In the genomic region with DNA sequence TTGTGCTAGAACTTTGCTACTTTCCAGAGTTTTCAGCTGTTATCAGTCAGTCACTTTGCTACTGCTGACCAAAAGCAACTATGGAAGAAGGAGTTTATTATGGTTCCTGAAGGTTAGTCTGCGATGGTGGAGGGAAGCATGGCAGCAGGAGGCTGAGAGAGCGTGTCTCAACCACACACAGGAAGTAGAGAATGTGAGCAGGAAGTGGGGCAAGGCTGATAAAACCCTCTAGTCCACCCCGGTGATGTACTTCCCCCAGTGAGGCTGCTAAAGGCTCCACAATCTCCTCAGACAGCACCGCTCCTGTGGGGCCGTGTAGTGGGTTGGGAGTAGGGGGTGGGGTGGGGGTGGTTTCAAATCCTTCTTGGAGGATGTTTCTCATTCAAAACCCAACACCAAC, we compare ENCODE assay signal across 21 mouse cellular contexts. TPM values are rescaled to one million over a fixed set of nuclear protein-coding genes. Genes with fewer than 3 reads are reported as not detected.
DNase-seq lines count a peak whose midpoint lies in the region; ATAC-seq and TF ChIP-seq lines count a peak whose summit lies in the region.
"Had no signal": no experiment of that assay in that cellular context is flagged by ENCODE, and none has a peak within 500 bp of the region (broad histone marks: within the 10 kb centered on the region; RNA-seq: fewer than 3 reads in every experiment).

No protein-coding gene starts in this region.

- TF ChIP-seq CTCF in lung, postnatal 0 days (IDR thresholded peaks at IDR 0.05), result no peak
- no peak for TF ChIP-seq CTCF in bone marrow, adult 2 months (IDR thresholded peaks at IDR 0.05; ENCODE audit: control insufficient read depth, insufficient read depth, low read length)

- no peaks in the 10 kb centered on the region for H3K4me1 ChIP-seq in lung, postnatal 0 days (ENCODE audit: insufficient read depth, low read depth, low read length)
- no peaks in the 10 kb centered on the region for H3K4me1 ChIP-seq in bone marrow, adult 2 months (ENCODE audit: control insufficient read depth, insufficient read depth, low read length)
- no peaks in the 10 kb centered on the region for H3K4me1 ChIP-seq in liver, embryonic 15.5 days (replicated peaks)
- H3K4me1 ChIP-seq: embryonic facial prominence, embryonic 10.5 days; heart, embryonic 15.5 days; limb, embryonic 15.5 days; neural tube, embryonic 12.5 days; stomach, embryonic 15.5 days had no signal

- H3K27ac ChIP-seq in lung, postnatal 0 days (ENCODE audit: low read length), result no peak overlapping the region
- peak overlapping the region; percentile 71; the same call in 1 of the 2 replicates for H3K27ac ChIP-seq in bone marrow, adult 2 months (ENCODE audit: control insufficient read depth, insufficient read depth, low read depth, low read length, poor library complexity)
- no peak overlapping the region for H3K27ac ChIP-seq in liver, embryonic 15.5 days (replicated peaks)
- H3K27ac ChIP-seq: embryonic facial prominence, embryonic 10.5 days; heart, adult 2 months; heart, embryonic 15.5 days; limb, embryonic 15.5 days; neural tube, embryonic 12.5 days; stomach, embryonic 15.5 days had no signal

- peak; percentile 10 for DNase-seq in lung, postnatal 36 days
- no peak for DNase-seq in lung, postnatal 0 days (ENCODE audit: low spot score)
- DNase-seq in gastrocnemius, postnatal 4 days (ENCODE audit: low spot score in 2 of 2), result no peak
- DNase-seq in gastrocnemius, postnatal 25 days, result no peak
- no peak for DNase-seq in spleen, postnatal 14 days (ENCODE audit: low spot score in 2 of 2)
- DNase-seq: adrenal gland, postnatal 14 days; cerebellum, adult 11 months; cerebellum, postnatal 25 days; heart, adult 2 months; heart, postnatal 4 days; kidney, adult 18-20 months; kidney, postnatal 10 days; layer of hippocampus, postnatal 36 days had no signal

- no peak overlapping the region for H3K4me3 ChIP-seq in lung, postnatal 0 days (ENCODE audit: low read depth, low read length)
- H3K4me3 ChIP-seq in bone marrow, adult 2 months (replicated peaks; ENCODE audit: control insufficient read depth, low read depth, low read length), result no peak overlapping the region
- no peak overlapping the region for H3K4me3 ChIP-seq in liver, embryonic 15.5 days (replicated peaks)
- H3K4me3 ChIP-seq: embryonic facial prominence, embryonic 10.5 days; heart, adult 2 months; heart, embryonic 15.5 days; limb, embryonic 15.5 days; neural tube, embryonic 12.5 days; stomach, embryonic 15.5 days had no signal

- no peak overlapping the region for H3K9ac ChIP-seq in lung, postnatal 0 days (replicated peaks; ENCODE audit: low read depth)
- no peak overlapping the region for H3K9ac ChIP-seq in liver, embryonic 15.5 days
- H3K9ac ChIP-seq: heart, embryonic 15.5 days; limb, embryonic 15.5 days; neural tube, embryonic 12.5 days; stomach, embryonic 15.5 days had no signal

- no peaks in the 10 kb centered on the region for H3K36me3 ChIP-seq in lung, postnatal 0 days (ENCODE audit: insufficient read depth, low read length)
- no peaks in the 10 kb centered on the region for H3K36me3 ChIP-seq in liver, embryonic 15.5 days (replicated peaks)
- H3K36me3 ChIP-seq: embryonic facial prominence, embryonic 10.5 days; heart, embryonic 15.5 days; limb, embryonic 15.5 days; neural tube, embryonic 12.5 days; stomach, embryonic 15.5 days had no signal

- no peaks in the 10 kb centered on the region for H3K27me3 ChIP-seq in lung, postnatal 0 days (replicated peaks; ENCODE audit: insufficient read depth, low read length)
- no peaks in the 10 kb centered on the region for H3K27me3 ChIP-seq in liver, embryonic 15.5 days
- H3K27me3 ChIP-seq: limb, embryonic 15.5 days; neural tube, embryonic 12.5 days; stomach, embryonic 15.5 days had no signal

- TF ChIP-seq POLR2A in bone marrow, adult 2 months (IDR thresholded peaks at IDR 0.05; ENCODE audit: borderline replicate concordance, control insufficient read depth, low read depth, low read length), result no peak

- WGBS in lung, postnatal 0 days, result 64% methylated on average over 5 of the region's 5 CpGs
- 4% methylated on average over 5 of the region's 5 CpGs for WGBS in bone marrow, adult 2 months
- WGBS in liver, embryonic 15.5 days (ENCODE audit: insufficient replicate concordance), result 26% methylated on average over 5 of the region's 5 CpGs

- no peak overlapping the region for H3K4me2 ChIP-seq in lung, postnatal 0 days (replicated peaks; ENCODE audit: low read depth, low read length)
- no peak overlapping the region for H3K4me2 ChIP-seq in liver, embryonic 15.5 days
- H3K4me2 ChIP-seq: heart, embryonic 15.5 days; limb, embryonic 15.5 days; neural tube, embryonic 12.5 days; stomach, embryonic 15.5 days had no signal

- no peak for TF ChIP-seq EP300 in lung, postnatal 0 days (IDR thresholded peaks at IDR 0.05)

- no peak for ATAC-seq in lung, postnatal 0 days
- ATAC-seq in liver, embryonic 15.5 days (ENCODE audit: insufficient read depth), result 0 out of 2 replicates have a peak, but pooled peaks have one; percentile 25
- peak; percentile 80; the same call in 1 of the 2 replicates for ATAC-seq in neutrophil, adult 5-6 weeks (ENCODE audit: extremely low read depth, insufficient number of reproducible peaks, low FRiP score, poor library complexity, severe bottlenecking)

- H3K9me3 ChIP-seq in lung, postnatal 0 days (ENCODE audit: low read length), result no peaks in the 10 kb centered on the region
- no peaks in the 10 kb centered on the region for H3K9me3 ChIP-seq in liver, embryonic 15.5 days (replicated peaks)
- H3K9me3 ChIP-seq: embryonic facial prominence, embryonic 10.5 days; heart, embryonic 15.5 days; limb, embryonic 15.5 days; neural tube, embryonic 12.5 days; stomach, embryonic 15.5 days had no signal

RNA-seq across cellular contexts. Expression of a gene that starts 23.8 kb away (rescaled TPM):
- polyA plus RNA-seq in lung, postnatal 0 days (2015; fragmentation: Nextera tagmentation; extraction: Ambion mirVana), result 8.1 and 9.4 TPM in 2 replicates
- 12.5 and 23.7 TPM in 2 replicates for polyA plus RNA-seq in bone marrow, adult 2 months (2011; ENCODE audit: insufficient read depth, insufficient read length, low replicate concordance, missing spikeins)
- polyA plus RNA-seq in liver, embryonic 15.5 days (2015; fragmentation: Nextera tagmentation; extraction: Ambion mirVana), result 3.4 and 4.4 TPM in 2 replicates
- total RNA-seq in neutrophil, adult 5-6 weeks (2017), result 28.5 and 29.7 TPM in 2 replicates
- total RNA-seq in gastrocnemius, postnatal 4 days (2021), result 10 to 100 TPM; 12.0 to 12.8 TPM
- total RNA-seq in gastrocnemius, postnatal 25 days (2021), result 1 to 10 TPM; 9.3 to 9.4 TPM
